Mouse (Mus musculus) lung, embryonic 15.5 days (tissue): ENCODE measurements at regions not wholly inside any gene's neighbourhood (a gene's known extent, or its start where the extent isn't known, plus 50 kb on each side); places are given as distances from the start of the nearest gene placed in this dataset.

ENCODE experiments used
- ATAC-seq: fragments of 200-750 bp; cut with Nextera tagmentation; 2 replicates; pipeline ENCODE4 v1.8.0; 2017; ENCODE audit warnings: moderate number of reproducible peaks, borderline replicate concordance; ENCODE audit not compliant: low FRiP score, low TSS enrichment; ENCODE audit errors: extremely low read depth
- H3K27ac ChIP-seq: fragments of 300-500 bp; sonication (generic); 2 replicates; pipeline ENCODE4 v1.5.1; 2015; ENCODE audit warnings: moderate library complexity, mild to moderate bottlenecking, inconsistent platforms
- H3K27me3 ChIP-seq: fragments of 300-500 bp; sonication (generic); 2 replicates; pipeline ENCODE4 v1.6.1; 2015; ENCODE audit warnings: inconsistent platforms
- H3K36me3 ChIP-seq: fragments of 300-500 bp; sonication (generic); 2 replicates; pipeline ENCODE4 v1.6.1; 2015; ENCODE audit warnings: inconsistent platforms
- H3K4me1 ChIP-seq: fragments of 300-500 bp; sonication (generic); 2 replicates; pipeline ENCODE4 v1.6.1; 2015; ENCODE audit warnings: inconsistent platforms
- H3K4me2 ChIP-seq: fragments of 300-500 bp; sonication (generic); 2 replicates; pipeline ENCODE4 v1.6.1; 2015; ENCODE audit warnings: inconsistent platforms, mild to moderate bottlenecking, moderate library complexity
- H3K4me3 ChIP-seq: fragments of 300-500 bp; sonication (generic); 2 replicates; pipeline ENCODE4 v1.5.1; 2015; ENCODE audit warnings: mild to moderate bottlenecking, inconsistent platforms
- H3K9ac ChIP-seq: fragments of 300-500 bp; sonication (generic); 2 replicates; pipeline ENCODE4 v1.6.1; 2015; ENCODE audit warnings: inconsistent platforms
- H3K9me3 ChIP-seq: fragments of 300-500 bp; sonication (generic); 2 replicates; pipeline ENCODE4 v1.6.1; 2016; ENCODE audit warnings: inconsistent platforms
- WGBS: fragments of 180-500 bp; shearing (Covaris S2); methylation state at CpG from one replicate; pipeline ENCODE4 v1.1.7; 2015; 5-methylcytosine and 5-hydroxymethylcytosine counted together

DNA sequence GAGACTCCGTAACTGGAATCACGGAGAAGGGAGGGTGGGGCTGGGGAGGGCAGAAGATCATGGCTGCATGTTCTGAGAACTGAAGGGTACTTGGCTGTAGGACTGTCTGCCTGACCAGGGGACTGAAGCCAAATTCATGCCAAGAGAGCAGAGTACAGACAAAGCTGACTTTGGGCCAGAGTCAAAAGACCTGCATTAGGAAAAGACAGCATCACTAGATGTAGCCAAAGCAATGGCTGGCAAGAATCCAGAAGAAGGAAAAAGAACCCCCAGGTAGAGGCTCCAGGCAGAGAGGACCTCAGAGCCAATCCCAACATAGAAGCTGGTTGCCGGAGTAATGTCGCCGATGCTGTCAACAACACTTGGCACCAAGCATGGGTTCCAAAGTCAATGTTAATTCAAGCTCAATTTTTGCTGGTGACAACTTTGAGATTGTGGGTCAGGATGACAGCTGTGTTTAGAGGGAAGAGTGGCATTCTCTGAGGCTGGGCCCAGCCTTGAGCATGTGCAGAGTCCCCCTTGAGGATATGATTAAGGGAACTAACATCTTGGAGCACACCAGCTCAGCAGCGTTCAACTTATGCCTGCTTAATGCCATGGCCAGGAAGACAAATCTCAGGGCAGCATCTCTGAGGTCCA lies 124.7 kb downstream of the Erv3 start:
- WGBS: 71% methylated on average over 6 of the region's 6 CpGs
- Histone ChIP-seq H3K9ac (no peak overlapping the region), H3K4me2 (no peak overlapping the region), H3K4me1 (peaks cover 7% of the 10 kb centered on the region; the same call in 1 of the 2 replicates), H3K9me3 (no peaks in the 10 kb centered on the region), H3K27me3 (no peaks in the 10 kb centered on the region), H3K27ac (no peak overlapping the region), H3K36me3 (no peaks in the 10 kb centered on the region), H3K4me3 (no peak overlapping the region)
- no peak for ATAC-seq

DNA sequence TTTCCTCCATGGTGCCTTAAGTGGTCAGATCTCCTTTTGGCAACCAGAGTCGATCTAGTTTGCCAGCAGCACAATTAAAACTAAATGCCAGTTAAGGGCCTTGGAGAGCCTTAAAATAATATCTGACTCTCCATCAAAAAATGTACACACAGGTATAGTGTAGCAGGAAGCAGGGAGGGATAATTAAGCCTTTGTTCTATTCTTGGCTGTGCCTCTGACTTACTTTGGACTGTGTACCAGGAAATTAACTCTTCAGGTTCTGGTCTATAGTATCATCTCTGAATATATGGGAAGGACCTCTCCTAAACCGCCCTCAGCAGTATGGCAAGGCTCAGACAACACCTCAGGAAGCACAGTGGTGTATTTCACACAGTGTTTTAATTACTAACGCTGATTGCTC lies 133.0 kb downstream of the Erv3 start:
- H3K4me1 ChIP-seq: no peaks in the 10 kb centered on the region
- ATAC-seq: peak; percentile 59; the same call in 1 of the 2 replicates
- H3K4me3 ChIP-seq: no peak overlapping the region
- H3K9me3 ChIP-seq: no peaks in the 10 kb centered on the region; the same call in 1 of the 2 replicates
- no peak overlapping the region for H3K9ac ChIP-seq
- H3K36me3 ChIP-seq: no peaks in the 10 kb centered on the region
- no peak overlapping the region for H3K4me2 ChIP-seq
- WGBS: 29% methylated on average over 3 of the region's 3 CpGs
- H3K27ac ChIP-seq: no peak overlapping the region
- no peaks in the 10 kb centered on the region for H3K27me3 ChIP-seq

DNA sequence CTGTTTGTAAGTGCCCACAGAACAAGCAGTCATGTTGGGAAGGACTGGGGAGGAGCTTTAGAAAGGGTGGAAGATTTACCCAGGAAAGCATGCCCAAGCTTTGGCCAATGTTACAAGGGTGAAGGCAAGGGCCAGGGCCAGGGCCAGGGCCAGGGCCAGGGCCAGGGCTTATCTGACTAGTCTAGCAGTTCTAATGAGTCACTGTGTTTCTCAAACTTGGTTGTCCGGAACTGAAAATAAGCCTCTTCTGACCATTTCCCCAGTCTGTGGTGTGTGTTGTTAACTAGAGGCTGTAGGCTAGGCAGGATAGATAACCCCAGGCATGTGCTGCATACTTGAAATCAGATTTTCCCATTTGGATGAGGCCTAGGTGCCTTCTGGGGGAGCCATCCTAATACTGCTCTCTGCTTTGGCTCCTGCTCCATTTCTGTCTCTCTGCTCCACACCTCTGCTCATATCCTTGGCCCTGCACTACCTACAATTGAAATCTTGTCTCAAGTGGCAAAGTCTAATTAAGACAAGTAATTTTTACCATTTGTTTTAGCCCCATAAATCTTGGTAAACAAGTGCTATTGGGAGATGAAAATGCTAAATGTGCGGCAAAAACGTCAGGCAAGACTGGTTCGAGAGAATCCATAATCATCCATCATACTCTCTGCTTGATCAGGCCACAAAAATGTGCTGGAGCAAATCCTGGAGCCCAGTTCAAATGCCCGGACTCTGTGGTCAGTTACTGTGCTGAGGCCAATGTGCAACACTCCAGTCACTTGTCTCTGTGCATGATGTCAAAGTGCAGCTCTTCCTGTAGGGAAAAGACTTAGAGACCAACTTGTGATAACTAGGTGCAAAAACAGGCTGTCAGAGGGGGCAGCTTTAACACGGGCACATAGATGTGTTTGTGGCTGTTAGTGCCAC lies 137.7 kb downstream of the Erv3 start:
- no peaks in the 10 kb centered on the region; the same call in 1 of the 2 replicates for H3K9me3 ChIP-seq
- H3K36me3 ChIP-seq: no peaks in the 10 kb centered on the region
- 77% methylated on average over 6 of the region's 6 CpGs for WGBS
- no peak for ATAC-seq
- H3K4me1 ChIP-seq: no peaks in the 10 kb centered on the region
- no peak overlapping the region for H3K9ac ChIP-seq
- H3K27ac ChIP-seq: no peak overlapping the region
- H3K27me3 ChIP-seq: no peaks in the 10 kb centered on the region
- H3K4me3 ChIP-seq: no peak overlapping the region
- no peak overlapping the region for H3K4me2 ChIP-seq

DNA sequence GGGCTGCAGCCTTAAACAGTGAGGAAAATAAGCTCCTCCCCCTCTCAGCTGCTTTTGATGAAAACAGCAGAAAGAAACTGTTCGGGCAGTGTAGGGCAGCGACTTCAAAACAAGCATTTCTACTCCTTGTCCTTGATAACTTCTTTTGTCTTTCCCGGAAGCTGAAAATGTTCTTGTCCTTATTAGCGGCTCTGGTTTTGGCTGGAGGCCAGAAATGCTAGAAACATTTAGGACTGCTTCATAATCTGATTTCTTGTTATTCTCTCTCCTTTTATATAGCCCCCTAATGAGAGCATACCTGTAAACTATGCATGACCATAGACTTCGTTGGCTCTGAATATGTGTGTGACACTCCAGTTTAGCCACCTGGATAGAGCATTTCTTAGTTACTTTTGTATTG lies 142.0 kb downstream of the Erv3 start:
- Histone ChIP-seq H3K4me3 (no peak overlapping the region), H3K4me2 (no peak overlapping the region), H3K27ac (no peak overlapping the region), H3K27me3 (no peaks in the 10 kb centered on the region), H3K9ac (no peak overlapping the region), H3K36me3 (no peaks in the 10 kb centered on the region), H3K9me3 (no peaks in the 10 kb centered on the region), H3K4me1 (no peaks in the 10 kb centered on the region)
- 68% methylated on average over 5 of the region's 5 CpGs for WGBS
- ATAC-seq: no peak

DNA sequence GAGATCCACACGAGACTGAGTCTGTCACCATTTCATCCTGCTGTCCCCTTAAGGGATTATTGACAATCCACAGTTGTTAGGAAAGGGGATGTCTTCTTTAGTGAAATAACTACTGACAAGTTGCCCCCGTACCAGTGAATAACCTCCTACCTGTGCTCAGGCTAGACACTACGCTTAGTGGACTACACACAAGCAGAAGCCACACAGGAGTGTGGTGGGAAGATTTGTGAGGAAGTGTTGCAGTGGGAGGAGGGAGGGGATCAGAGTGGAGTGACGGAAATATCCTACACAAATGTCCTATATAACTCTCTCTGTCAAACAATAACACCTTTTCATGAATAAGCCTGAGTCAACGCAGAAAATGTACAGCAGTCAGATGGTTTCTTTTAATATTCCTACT lies 142.7 kb downstream of the Erv3 start:
- no peaks in the 10 kb centered on the region for H3K36me3 ChIP-seq
- no peak overlapping the region for H3K27ac ChIP-seq
- no peak for ATAC-seq
- no peaks in the 10 kb centered on the region for H3K9me3 ChIP-seq
- H3K4me1 ChIP-seq: no peaks in the 10 kb centered on the region
- 85% methylated on average over 5 of the region's 5 CpGs for WGBS
- H3K27me3 ChIP-seq: no peaks in the 10 kb centered on the region
- no peak overlapping the region for H3K9ac ChIP-seq
- H3K4me3 ChIP-seq: no peak overlapping the region
- H3K4me2 ChIP-seq: no peak overlapping the region

DNA sequence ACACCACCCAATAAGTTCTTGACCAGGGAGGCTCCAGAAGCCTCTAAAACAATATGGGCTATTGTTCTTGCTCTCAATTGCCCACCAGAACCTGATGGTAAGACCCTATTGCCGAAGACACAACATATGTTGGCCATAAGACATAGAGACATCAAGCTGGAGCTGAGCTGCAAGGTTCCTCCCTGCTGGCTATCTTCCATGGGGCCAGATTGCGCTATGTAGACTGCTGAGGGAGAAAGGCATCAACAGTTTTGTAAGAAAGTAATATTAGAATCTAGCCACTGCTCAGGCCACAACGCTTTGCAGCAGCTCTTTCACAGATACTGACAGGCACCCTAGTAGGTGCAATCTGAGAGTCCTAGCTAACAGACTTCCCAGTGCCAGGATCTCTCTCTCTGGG lies 144.2 kb downstream of the Erv3 start:
- H3K9ac ChIP-seq: no peak overlapping the region
- no peaks in the 10 kb centered on the region for H3K9me3 ChIP-seq

DNA sequence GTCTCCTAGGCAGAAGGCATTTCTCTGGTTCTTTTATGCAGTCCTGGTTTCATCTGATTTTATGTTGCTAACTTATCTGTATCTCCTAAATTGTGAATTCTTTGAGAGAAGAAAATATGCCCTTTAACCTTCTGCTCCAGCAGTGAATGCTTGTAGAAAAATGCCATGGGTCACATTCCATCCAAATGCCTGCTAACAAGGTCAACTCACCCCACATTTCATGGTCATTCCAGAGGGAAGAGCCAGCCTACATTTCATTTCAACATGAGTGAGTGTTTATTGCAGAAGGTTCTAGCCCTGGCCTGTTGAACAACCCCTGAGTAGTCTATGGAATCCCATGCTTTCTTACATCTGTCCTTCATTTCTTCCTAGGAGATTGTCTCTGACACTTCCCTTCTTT lies 147.7 kb downstream of the Erv3 start:
- no peaks in the 10 kb centered on the region for H3K27me3 ChIP-seq
- no peaks in the 10 kb centered on the region for H3K36me3 ChIP-seq
- ATAC-seq: no peak

More for the DNA sequence above, 144.2 kb downstream of the Erv3 start:
- no peaks in the 10 kb centered on the region for H3K36me3 ChIP-seq
- no peak overlapping the region for H3K27ac ChIP-seq
- 77% methylated on average over 3 of the region's 3 CpGs for WGBS
- ATAC-seq: no peak
- H3K4me2 ChIP-seq: no peak overlapping the region
- H3K4me3 ChIP-seq: no peak overlapping the region
- no peaks in the 10 kb centered on the region for H3K27me3 ChIP-seq
- H3K4me1 ChIP-seq: no peaks in the 10 kb centered on the region

DNA sequence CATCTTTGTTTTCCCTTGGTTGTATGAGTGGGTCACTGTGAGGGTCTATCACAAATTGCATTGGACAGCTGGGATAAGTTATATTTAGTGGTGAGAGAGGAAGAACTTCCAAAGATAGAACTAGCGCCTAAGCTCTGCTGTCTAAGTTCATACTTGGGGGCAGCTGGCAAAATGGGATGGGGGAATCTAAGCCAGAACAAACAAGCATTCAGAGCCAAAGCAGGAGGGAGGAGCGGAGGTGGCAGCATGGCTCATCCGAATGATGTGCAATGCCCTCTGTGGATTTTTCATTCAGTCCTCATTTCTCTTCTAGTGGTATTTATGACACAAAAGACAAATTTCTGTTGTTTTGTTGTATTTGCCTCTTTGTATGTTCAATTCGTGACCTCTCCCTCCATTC lies 144.5 kb upstream of the Adra1d start:
- WGBS: 57% methylated on average over 4 of the region's 4 CpGs
- Histone ChIP-seq H3K4me3 (no peak overlapping the region), H3K4me1 (0 out of 2 replicates have a peak, but pooled peaks cover 5% of the 10 kb centered on the region), H3K27ac (no peak overlapping the region), H3K36me3 (no peaks in the 10 kb centered on the region), H3K4me2 (no peak overlapping the region), H3K9ac (no peak overlapping the region), H3K9me3 (no peaks in the 10 kb centered on the region), H3K27me3 (no peaks in the 10 kb centered on the region)
- ATAC-seq: no peak

More for the DNA sequence above, 147.7 kb downstream of the Erv3 start:
- H3K9me3 ChIP-seq: no peaks in the 10 kb centered on the region
- H3K4me1 ChIP-seq: no peaks in the 10 kb centered on the region
- H3K4me3 ChIP-seq: no peak overlapping the region
- no peak overlapping the region for H3K9ac ChIP-seq
- H3K27ac ChIP-seq: no peak overlapping the region
- no peak overlapping the region for H3K4me2 ChIP-seq

DNA sequence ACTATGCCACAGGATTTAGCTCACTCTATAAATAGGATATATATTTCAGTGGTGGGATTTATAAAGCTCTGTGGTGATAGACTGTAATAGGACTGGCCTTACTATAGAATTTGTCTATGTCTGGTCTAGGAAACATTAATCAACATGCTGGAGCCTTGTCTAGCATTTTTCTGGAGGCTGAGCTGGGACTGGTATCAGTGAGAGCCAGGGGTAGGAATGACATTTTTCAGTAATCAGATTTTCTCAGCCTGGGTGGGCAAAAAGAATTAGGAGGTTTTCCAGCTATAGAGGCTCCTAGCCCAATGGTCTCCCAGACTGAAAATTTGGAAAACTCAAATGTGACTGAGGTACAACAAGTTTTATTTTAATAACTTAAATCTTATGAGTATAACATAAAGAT lies 142.3 kb upstream of the Adra1d start:
- H3K9me3 ChIP-seq: no peaks in the 10 kb centered on the region
- H3K36me3 ChIP-seq: no peaks in the 10 kb centered on the region
- 0 out of 2 replicates have a peak, but pooled peaks cover 5% of the 10 kb centered on the region for H3K4me1 ChIP-seq
- H3K4me2 ChIP-seq: no peak overlapping the region
- H3K27me3 ChIP-seq: no peaks in the 10 kb centered on the region
- H3K4me3 ChIP-seq: no peak overlapping the region
- ATAC-seq: no peak
- H3K27ac ChIP-seq: no peak overlapping the region
- H3K9ac ChIP-seq: no peak overlapping the region

DNA sequence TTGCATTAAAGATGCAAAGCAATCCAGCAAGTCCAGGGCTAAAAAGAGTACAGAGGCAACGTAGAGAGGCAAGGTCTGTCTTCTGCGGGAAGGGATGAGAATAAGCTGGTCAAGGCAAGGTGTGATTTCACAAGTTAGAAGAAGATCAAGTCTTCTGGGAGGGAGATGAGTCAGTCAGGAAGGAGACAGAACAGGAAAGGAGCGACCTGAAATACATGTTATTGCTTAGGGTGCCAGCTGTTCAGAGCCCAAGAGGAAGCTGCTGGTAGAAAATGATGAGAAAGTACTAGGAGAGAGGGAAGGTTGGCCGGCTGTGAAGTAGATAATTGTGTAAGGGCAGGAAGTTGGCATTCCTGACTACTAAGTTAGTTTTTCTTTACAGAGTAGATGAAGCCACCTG lies 140.1 kb upstream of the Adra1d start:
- ATAC-seq: no peak
- Histone ChIP-seq H3K9me3 (no peaks in the 10 kb centered on the region), H3K36me3 (no peaks in the 10 kb centered on the region), H3K4me2 (no peak overlapping the region), H3K9ac (no peak overlapping the region), H3K4me1 (0 out of 2 replicates have a peak, but pooled peaks cover 5% of the 10 kb centered on the region), H3K4me3 (no peak overlapping the region), H3K27ac (no peak overlapping the region), H3K27me3 (no peaks in the 10 kb centered on the region)
- 66% methylated on average over 4 of the region's 4 CpGs for WGBS

DNA sequence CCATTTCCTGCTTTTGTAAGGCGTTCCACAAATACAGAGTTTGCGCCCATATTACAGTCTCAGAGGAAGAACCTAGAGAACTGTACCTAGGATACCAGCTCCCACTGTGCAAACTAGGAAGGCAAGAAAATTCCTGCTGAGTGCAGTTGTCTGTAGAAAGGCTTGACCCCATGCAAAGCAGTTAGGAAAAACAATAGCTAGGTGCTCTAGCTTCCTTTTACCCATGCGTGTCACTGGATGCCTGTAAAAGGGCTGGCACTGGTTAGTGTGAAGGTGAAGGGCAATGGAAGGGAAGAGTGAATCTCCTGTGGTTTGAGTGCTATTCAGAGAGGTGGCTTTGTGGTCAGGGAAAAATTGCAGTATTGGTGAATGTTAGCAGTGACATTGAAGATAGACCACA lies 137.7 kb upstream of the Adra1d start:
- no peak overlapping the region for H3K4me2 ChIP-seq
- no peak overlapping the region for H3K27ac ChIP-seq
- no peaks in the 10 kb centered on the region for H3K36me3 ChIP-seq
- H3K9ac ChIP-seq: no peak overlapping the region
- 79% methylated on average over 3 of the region's 3 CpGs for WGBS
- H3K9me3 ChIP-seq: no peaks in the 10 kb centered on the region
- H3K27me3 ChIP-seq: no peaks in the 10 kb centered on the region
- H3K4me3 ChIP-seq: no peak overlapping the region
- H3K4me1 ChIP-seq: 0 out of 2 replicates have a peak, but pooled peaks cover 5% of the 10 kb centered on the region
- no peak for ATAC-seq
